Mouse (Mus musculus): ENCODE measurements around the gene Adamtsl5. TPM values are rescaled to one million over a fixed set of nuclear protein-coding genes. Genes with fewer than 3 reads are reported as not detected.

Adamtsl5 gene
- polyA plus RNA-seq, 1 experiment from 2014 or later = 1.3 TPM

DNA sequence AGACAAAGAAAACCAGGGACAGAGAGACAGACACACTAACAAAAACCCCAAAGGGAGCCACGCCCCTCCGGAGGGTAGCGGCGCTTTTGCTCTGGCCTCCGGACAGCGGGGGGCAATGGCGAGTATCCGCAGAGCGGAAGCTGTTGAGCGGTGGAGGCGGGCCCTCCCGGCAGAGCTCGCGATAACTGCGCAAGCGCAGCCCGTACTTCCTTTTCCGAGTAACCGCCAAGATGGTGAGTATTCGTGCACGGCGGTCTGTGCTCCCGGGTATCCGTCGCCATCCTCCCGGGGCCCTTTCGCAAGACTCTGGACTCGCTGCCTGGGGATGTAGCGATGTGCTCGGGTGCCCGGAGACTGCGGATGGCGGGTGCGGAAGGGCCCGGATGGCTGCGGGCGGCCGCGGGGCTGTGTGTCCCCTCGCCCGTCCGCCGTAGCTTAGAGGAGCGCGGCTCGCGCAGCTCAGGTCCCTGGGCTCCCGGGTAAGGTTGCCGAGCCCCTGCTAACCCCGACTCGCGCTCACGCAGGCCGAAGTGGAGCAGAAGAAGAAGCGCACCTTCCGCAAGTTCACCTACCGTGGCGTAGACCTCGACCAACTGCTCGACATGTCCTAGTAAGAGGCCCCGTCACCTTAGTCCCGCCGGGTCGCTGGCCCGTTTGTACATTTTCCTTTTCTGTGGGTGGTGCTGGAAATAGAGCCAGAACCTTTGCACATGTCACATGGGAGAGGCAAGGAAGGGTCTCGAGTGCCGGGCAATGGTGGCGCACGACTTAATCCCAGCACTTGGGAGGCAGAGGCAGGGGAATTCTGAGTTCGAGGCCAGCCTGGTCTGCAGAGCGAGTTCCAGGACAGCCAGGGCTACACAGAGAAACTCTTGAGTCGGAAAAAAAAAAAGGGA is 55.7 kb downstream of the Adamtsl5 start, which contains the start of gene Rps15:
TSS of gene Rps15 (plus strand) at position 203 of the 896 bp plus-strand sequence.
- under 1% methylated on average over 72 of the region's 72 CpGs for WGBS
- DNase-seq (ENCODE audit: low spot score) = peak; percentile 97
- H3K27me3 ChIP-seq (ENCODE audit: insufficient read depth, poor library complexity, severe bottlenecking) = peaks cover 13% of the 10 kb centered on the region
- H3K27ac ChIP-seq = peak within 1 kb of the TSS; percentile 98
- peak within 1 kb of the TSS; percentile 91 for H3K4me3 ChIP-seq
- peaks cover 38% of the 10 kb centered on the region for H3K36me3 ChIP-seq
- H3K9me3 ChIP-seq = no peaks in the 10 kb centered on the region
- H3K4me1 ChIP-seq = peaks cover 47% of the 10 kb centered on the region

Small RNAs within 50 kb of the gene (microRNA-seq; reads per million reads assigned to microRNA genes)
- not detected for gene Gm22721

Other genes with a start within 250 kb of the Adamtsl5 start
- gene Sbno2, start 242.8 kb downstream of the Adamtsl5 start, polyA plus RNA-seq (2016; fragmentation: Nextera tagmentation; extraction: Ambion mirVana) = 14.8 and 15.6 TPM in 2 replicates
- gene Stk11, start 232.6 kb downstream of the Adamtsl5 start, polyA plus RNA-seq (2016; fragmentation: Nextera tagmentation; extraction: Ambion mirVana) = 12.4 and 17.8 TPM in 2 replicates
- gene Atp5d, start 209.8 kb downstream of the Adamtsl5 start, polyA plus RNA-seq (2016; fragmentation: Nextera tagmentation; extraction: Ambion mirVana) = 689 and 872 TPM in 2 replicates
- gene Cbarp, start 207.6 kb downstream of the Adamtsl5 start, polyA plus RNA-seq (2016; fragmentation: Nextera tagmentation; extraction: Ambion mirVana) = 2.0 and 4.0 TPM in 2 replicates
- gene Midn, start 200.1 kb downstream of the Adamtsl5 start, polyA plus RNA-seq (2016; fragmentation: Nextera tagmentation; extraction: Ambion mirVana) = 16.1 and 24.4 TPM in 2 replicates
- gene Cirbp, start 182.4 kb downstream of the Adamtsl5 start, polyA plus RNA-seq (2016; fragmentation: Nextera tagmentation; extraction: Ambion mirVana) = 85.7 and 98.0 TPM in 2 replicates
- gene 1600002K03Rik, start 175.5 kb downstream of the Adamtsl5 start, polyA plus RNA-seq (2016; fragmentation: Nextera tagmentation; extraction: Ambion mirVana) = 11.7 and 13.9 TPM in 2 replicates
- gene Efna2, start 168.9 kb downstream of the Adamtsl5 start, polyA plus RNA-seq (2016; fragmentation: Nextera tagmentation; extraction: Ambion mirVana) = 14.9 and 20.6 TPM in 2 replicates
- 56.4 and 76.5 TPM in 2 replicates for gene Mum1, start 122.0 kb downstream of the Adamtsl5 start, polyA plus RNA-seq (2016; fragmentation: Nextera tagmentation; extraction: Ambion mirVana)
- 432 and 538 TPM in 2 replicates for gene Ndufs7, start 99.3 kb downstream of the Adamtsl5 start, polyA plus RNA-seq (2016; fragmentation: Nextera tagmentation; extraction: Ambion mirVana)
- 61.2 and 72.0 TPM in 2 replicates for gene Gamt, start 87.4 kb downstream of the Adamtsl5 start, polyA plus RNA-seq (2016; fragmentation: Nextera tagmentation; extraction: Ambion mirVana)
- gene Dazap1, start 86.9 kb downstream of the Adamtsl5 start, polyA plus RNA-seq (2016; fragmentation: Nextera tagmentation; extraction: Ambion mirVana) = 40.2 and 58.0 TPM in 2 replicates
- 774 and 882 TPM in 2 replicates for gene Rps15, start 56.0 kb downstream of the Adamtsl5 start, polyA plus RNA-seq (2016; fragmentation: Nextera tagmentation; extraction: Ambion mirVana)
- 0.74 and 0.78 TPM in 2 replicates for gene Apc2, start 52.4 kb downstream of the Adamtsl5 start, polyA plus RNA-seq (2016; fragmentation: Nextera tagmentation; extraction: Ambion mirVana)
- 41.3 and 46.8 TPM in 2 replicates for gene 2310011J03Rik, start 27.9 kb downstream of the Adamtsl5 start, polyA plus RNA-seq (2016; fragmentation: Nextera tagmentation; extraction: Ambion mirVana)
- gene Pcsk4, start 18.9 kb downstream of the Adamtsl5 start, polyA plus RNA-seq (2016; fragmentation: Nextera tagmentation; extraction: Ambion mirVana) = 1.6 and 4.0 TPM in 2 replicates
- 7.1 and 18.3 TPM in 2 replicates for gene Reep6, start 18.5 kb downstream of the Adamtsl5 start, polyA plus RNA-seq (2016; fragmentation: Nextera tagmentation; extraction: Ambion mirVana)
- 0.16 TPM in 1 of 2 replicates, not detected in the other for gene Plk5, start 8.0 kb upstream of the Adamtsl5 start, polyA plus RNA-seq (2016; fragmentation: Nextera tagmentation; extraction: Ambion mirVana)
- gene Mex3d, start 39.2 kb upstream of the Adamtsl5 start, polyA plus RNA-seq (2016; fragmentation: Nextera tagmentation; extraction: Ambion mirVana) = 2.1 and 5.0 TPM in 2 replicates
- gene Mbd3, start 51.1 kb upstream of the Adamtsl5 start, polyA plus RNA-seq (2016; fragmentation: Nextera tagmentation; extraction: Ambion mirVana) = 237 and 315 TPM in 2 replicates
- gene Uqcr11, start 58.4 kb upstream of the Adamtsl5 start, polyA plus RNA-seq (2016; fragmentation: Nextera tagmentation; extraction: Ambion mirVana) = 973 and 1,195 TPM in 2 replicates
- 80.6 and 140 TPM in 2 replicates for gene Tcf3, start 85.2 kb upstream of the Adamtsl5 start, polyA plus RNA-seq (2016; fragmentation: Nextera tagmentation; extraction: Ambion mirVana)
- gene Onecut3, start 146.4 kb upstream of the Adamtsl5 start, polyA plus RNA-seq (2016; fragmentation: Nextera tagmentation; extraction: Ambion mirVana) = 0.44 TPM in 1 of 2 replicates, not detected in the other
- 0.31 and 0.32 TPM in 2 replicates for gene Atp8b3, start 190.7 kb upstream of the Adamtsl5 start, polyA plus RNA-seq (2016; fragmentation: Nextera tagmentation; extraction: Ambion mirVana)
- 25.1 and 26.9 TPM in 2 replicates for gene Rexo1, start 213.1 kb upstream of the Adamtsl5 start, polyA plus RNA-seq (2016; fragmentation: Nextera tagmentation; extraction: Ambion mirVana)
- gene Klf16, start 228.9 kb upstream of the Adamtsl5 start, polyA plus RNA-seq (2016; fragmentation: Nextera tagmentation; extraction: Ambion mirVana) = 7.9 and 8.1 TPM in 2 replicates
- gene Abhd17a, start 241.9 kb upstream of the Adamtsl5 start, polyA plus RNA-seq (2016; fragmentation: Nextera tagmentation; extraction: Ambion mirVana) = 94.1 and 120 TPM in 2 replicates

Data from heart, embryonic 10.5 days (tissue).